Mouse (Mus musculus) hindbrain, embryonic 13.5 days (tissue): ENCODE measurements around the gene Madcam1. TPM values are rescaled to one million over a fixed set of nuclear protein-coding genes. Genes with fewer than 3 reads are reported as not detected.

ENCODE experiments used
- polyA plus RNA-seq: library from polyadenylated mRNA; unstranded; fragments of >200 nt; fragmentation: Nextera tagmentation; extraction: Ambion mirVana; gene quantifications from 2 replicates; pipeline ENCODE4 v1.2.1, GENCODE M21; 2015

The Madcam1 gene
- polyA plus RNA-seq, 1 experiment from 2014 or later: 0.88 TPM

Other genes with a start within 250 kb of the Madcam1 start
- not detected in 2 replicates for gene Vmn2r83, start 195.8 kb upstream of the Madcam1 start, polyA plus RNA-seq
- 14.5 and 16.5 TPM in 2 replicates for gene Plpp2, start 130.8 kb upstream of the Madcam1 start, polyA plus RNA-seq
- 52.4 and 57.1 TPM in 2 replicates for gene Mier2, start 109.4 kb upstream of the Madcam1 start, polyA plus RNA-seq
- gene Theg, start 77.2 kb upstream of the Madcam1 start, polyA plus RNA-seq: not detected in 2 replicates
- gene C2cd4c, start 50.5 kb upstream of the Madcam1 start, polyA plus RNA-seq: 0.17 and 0.27 TPM in 2 replicates
- 24.5 and 26.5 TPM in 2 replicates for gene Shc2, start 26.6 kb upstream of the Madcam1 start, polyA plus RNA-seq
- gene Odf3l2, start 18.8 kb upstream of the Madcam1 start, polyA plus RNA-seq: not detected in 2 replicates
- 86.5 and 93.4 TPM in 2 replicates for gene Tpgs1, start 4.8 kb downstream of the Madcam1 start, polyA plus RNA-seq
- gene Cdc34, start 17.6 kb downstream of the Madcam1 start, polyA plus RNA-seq: 92.7 and 100 TPM in 2 replicates
- 1.1 and 1.4 TPM in 2 replicates for gene Gzmm, start 24.5 kb downstream of the Madcam1 start, polyA plus RNA-seq
- gene Bsg, start 39.9 kb downstream of the Madcam1 start, polyA plus RNA-seq: 690 and 717 TPM in 2 replicates
- gene Hcn2, start 52.1 kb downstream of the Madcam1 start, polyA plus RNA-seq: 0.43 and 0.64 TPM in 2 replicates
- 37.1 and 42.4 TPM in 2 replicates for gene Polrmt, start 82.0 kb downstream of the Madcam1 start, polyA plus RNA-seq
- gene Fgf22, start 90.5 kb downstream of the Madcam1 start, polyA plus RNA-seq: 1.00 and 2.1 TPM in 2 replicates
- gene Rnf126, start 102.4 kb downstream of the Madcam1 start, polyA plus RNA-seq: 87.9 and 90.7 TPM in 2 replicates
- gene Fstl3, start 112.7 kb downstream of the Madcam1 start, polyA plus RNA-seq: 1.3 and 1.4 TPM in 2 replicates
- 0.18 TPM in 1 of 2 replicates, not detected in the other for gene Prss57, start 126.4 kb downstream of the Madcam1 start, polyA plus RNA-seq
- gene Palm, start 129.0 kb downstream of the Madcam1 start, polyA plus RNA-seq: 240 and 252 TPM in 2 replicates
- 0.84 and 1.0 TPM in 2 replicates for gene Misp, start 156.4 kb downstream of the Madcam1 start, polyA plus RNA-seq
- gene Ptbp1, start 189.9 kb downstream of the Madcam1 start, polyA plus RNA-seq: 84.7 and 86.0 TPM in 2 replicates
- gene Prtn3, start 209.9 kb downstream of the Madcam1 start, polyA plus RNA-seq: 13.9 and 15.6 TPM in 2 replicates
- 396 and 407 TPM in 2 replicates for gene Plppr3, start 210.1 kb downstream of the Madcam1 start, polyA plus RNA-seq
- gene Elane, start 221.7 kb downstream of the Madcam1 start, polyA plus RNA-seq: 0.34 TPM in 1 of 2 replicates, not detected in the other
- gene Cfd, start 226.3 kb downstream of the Madcam1 start, polyA plus RNA-seq: not detected in 2 replicates
- 55.3 and 58.3 TPM in 2 replicates for gene Med16, start 244.4 kb downstream of the Madcam1 start, polyA plus RNA-seq
- 20.6 and 22.0 TPM in 2 replicates for gene Gm26602, start 246.3 kb downstream of the Madcam1 start, polyA plus RNA-seq